Mouse (Mus musculus) frontal cortex, postnatal 25 days (tissue): Measurements from ENCODE around the gene Nrg3.
"Not testable (repeated sequence)": the region's sequence is repeated elsewhere in the genome, so short reads cannot be mapped to it uniquely, and the experiment has no call there.

Experiments
- DNase-seq, 2 experiments: peaks; one replicate each; pipeline ENCODE4 v3.0.0; 2022; ENCODE audit warnings: low spot score in 2 of 2

The Nrg3 gene

GRCm38 (mm10) chr14:38628862-38629619 is 843.8 kb downstream of the Nrg3 start:
- DNase-seq: no peak

GRCm38 (mm10) chr14:38616969-38617368 is 855.9 kb downstream of the Nrg3 start:
- DNase-seq: no peak

GRCm38 (mm10) chr14:38597735-38598134 is 875.2 kb downstream of the Nrg3 start:
- no peak for DNase-seq

- no peak for DNase-seq
Measured at GRCm38 (mm10) chr14:38594297-38594696, 878.6 kb downstream of the Nrg3 start.

GRCm38 (mm10) chr14:38576796-38577195 is 896.1 kb downstream of the Nrg3 start:
- no peak for DNase-seq

- DNase-seq: no peak
Measured at GRCm38 (mm10) chr14:38568184-38568583, 904.7 kb downstream of the Nrg3 start.

- DNase-seq: no peak
Measured at GRCm38 (mm10) chr14:38566182-38566581, 906.7 kb downstream of the Nrg3 start.

- no peak for DNase-seq
Measured at GRCm38 (mm10) chr14:38554636-38555035, 918.3 kb downstream of the Nrg3 start.

- no peak for DNase-seq
Measured at GRCm38 (mm10) chr14:38547257-38547656, 925.6 kb downstream of the Nrg3 start.

GRCm38 (mm10) chr14:38535181-38535580 is 937.7 kb downstream of the Nrg3 start:
- DNase-seq: no peak

GRCm38 (mm10) chr14:38533495-38533894 is 939.4 kb downstream of the Nrg3 start:
- no peak for DNase-seq

- no peak for DNase-seq
Measured at GRCm38 (mm10) chr14:38516232-38516631, 956.7 kb downstream of the Nrg3 start.

GRCm38 (mm10) chr14:38509016-38509415 is 963.9 kb downstream of the Nrg3 start:
- no peak for DNase-seq

GRCm38 (mm10) chr14:38494970-38495369 is 977.9 kb downstream of the Nrg3 start:
- no peak for DNase-seq

GRCm38 (mm10) chr14:38447086-38447485 is 1025.8 kb downstream of the Nrg3 start:
- no peak for DNase-seq

GRCm38 (mm10) chr14:38444788-38445187 is 1028.1 kb downstream of the Nrg3 start:
- DNase-seq: no peak

GRCm38 (mm10) chr14:38433793-38434589 is 1038.9 kb downstream of the Nrg3 start:
- no peak for DNase-seq

- DNase-seq: no peak
Measured at GRCm38 (mm10) chr14:38374660-38375059, 1098.2 kb downstream of the Nrg3 start.

- DNase-seq: no peak
Measured at GRCm38 (mm10) chr14:38340967-38341366, 1131.9 kb downstream of the Nrg3 start.

- not testable (repeated sequence) for DNase-seq
Measured at GRCm38 (mm10) chr14:38322841-38323240, 1150.0 kb downstream of the Nrg3 start.

GRCm38 (mm10) chr14:38320619-38321340 is 1152.1 kb downstream of the Nrg3 start:
- DNase-seq: no peak
